Mouse (Mus musculus): Measurements from ENCODE around the gene Gm5269. TPM values are rescaled to one million over a fixed set of nuclear protein-coding genes. Genes with fewer than 3 reads are reported as not detected.
A peak's percentile ranks its signal among the peaks of the same experiment; 100 is the strongest.

Gm5269 gene
- polyA plus RNA-seq, 2 experiments, result 0.25 TPM; not detected in 1

DNA sequence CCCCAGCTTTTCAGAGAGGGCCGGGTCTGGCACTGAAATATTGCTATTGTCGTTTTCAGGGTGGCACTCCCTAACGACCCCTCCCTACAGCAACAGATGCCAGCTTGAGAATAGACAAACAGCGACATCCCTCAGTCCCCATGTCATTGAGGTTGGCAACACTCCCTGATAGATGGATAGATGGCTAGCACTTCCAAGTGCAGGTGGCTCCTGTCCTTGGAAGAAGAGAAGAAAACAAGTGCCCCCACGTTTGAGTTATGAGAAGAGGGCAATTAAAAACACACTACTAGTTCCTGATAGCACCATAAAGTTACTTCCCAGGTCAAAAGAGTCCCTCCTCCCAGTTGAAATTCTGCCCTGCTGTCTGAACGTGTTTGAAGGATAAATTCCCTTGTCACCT, 8.0 kb downstream of the Gm5269 start:
- ATAC-seq (ENCODE audit: insufficient read depth), result no peak

DNA sequence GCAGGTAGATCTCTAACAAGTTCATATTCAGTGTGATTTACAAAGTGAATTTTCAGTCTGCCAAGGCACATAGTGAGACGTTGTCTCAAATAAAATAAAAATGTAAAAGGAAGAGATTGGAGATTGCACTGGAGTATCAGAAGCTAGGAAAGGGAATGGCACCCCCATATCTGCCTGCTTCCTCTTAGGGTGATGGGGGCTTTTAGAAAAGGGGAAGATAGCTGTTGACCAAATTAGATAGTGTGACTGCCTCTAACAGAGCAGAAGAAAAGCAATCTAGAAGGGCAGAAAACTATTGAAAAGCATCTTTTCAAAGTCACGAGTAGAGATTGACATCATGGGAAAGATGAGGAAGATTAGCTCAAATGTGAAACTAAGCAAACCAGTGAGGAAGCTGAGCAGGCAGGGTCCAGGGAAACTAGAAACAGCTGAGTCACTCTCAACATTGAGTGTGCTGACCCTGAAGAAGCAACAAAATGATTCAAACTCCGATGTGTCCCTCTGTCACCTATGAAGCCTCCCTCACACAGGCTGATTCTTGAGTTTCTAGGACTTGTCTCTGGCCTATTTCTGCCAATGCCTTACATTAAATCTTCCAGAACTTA, 8.7 kb downstream of the Gm5269 start:
- Histone ChIP-seq H3K36me3 (replicated peaks; ENCODE audit: control insufficient read depth, insufficient read depth, low read depth) (no peaks in the 10 kb centered on the region), H3K4me3 (ENCODE audit: insufficient read depth in 1 of 2, low read depth in 2 of 2, low read length in 2 of 2) (no peak overlapping the region), H3K9me3 (ENCODE audit: control insufficient read depth, low read length) (no peaks in the 10 kb centered on the region), H3K4me2 (ENCODE audit: low read depth) (no peak overlapping the region), H3K4me1 (replicated peaks; ENCODE audit: control insufficient read depth in 2 of 2, insufficient read depth in 2 of 2, low read length in 1 of 2) (0 out of 4 replicates have a peak, but pooled peaks cover 0 to 4% of the 10 kb centered on the region in 2 experiments), H3K27ac (no peak overlapping the region), H3K27me3 (ENCODE audit: control insufficient read depth, insufficient read depth, low read length) (no peaks in the 10 kb centered on the region), H3K9ac (replicated peaks) (no peak overlapping the region)
- TF ChIP-seq CTCF (IDR thresholded peaks at IDR 0.05; ENCODE audit: low read depth) (no peak), EP300 (IDR thresholded peaks at IDR 0.05; ENCODE audit: low read depth) (no peak)
- no peak for DNase-seq (ENCODE audit: low read depth in 3 of 3, low spot score in 3 of 3)
- ATAC-seq (ENCODE audit: insufficient read depth), result no peak
- 30% methylated on average over 3 of the region's 3 CpGs for WGBS (ENCODE audit: insufficient replicate concordance)

More for the DNA sequence above, 8.0 kb downstream of the Gm5269 start:
- no peaks in the 10 kb centered on the region for H3K36me3 ChIP-seq (replicated peaks; ENCODE audit: control insufficient read depth, insufficient read depth, low read depth)
- WGBS (ENCODE audit: insufficient replicate concordance), result 51% methylated on average over 6 of the region's 6 CpGs
- TF ChIP-seq CTCF (IDR thresholded peaks at IDR 0.05; ENCODE audit: low read depth) (no peak), EP300 (IDR thresholded peaks at IDR 0.05; ENCODE audit: low read depth) (no peak)
- no peak for DNase-seq (ENCODE audit: low read depth in 3 of 3, low spot score in 3 of 3)
- H3K4me1 ChIP-seq (replicated peaks; ENCODE audit: control insufficient read depth in 2 of 2, insufficient read depth in 2 of 2, low read length in 1 of 2), result 0 out of 4 replicates have a peak, but pooled peaks cover 0 to 4% of the 10 kb centered on the region in 2 experiments
- H3K4me3 ChIP-seq (ENCODE audit: insufficient read depth in 1 of 2, low read depth in 2 of 2, low read length in 2 of 2), result no peak overlapping the region
- H3K9me3 ChIP-seq (ENCODE audit: control insufficient read depth, low read length), result no peaks in the 10 kb centered on the region
- H3K27ac ChIP-seq, result no peak overlapping the region
- H3K27me3 ChIP-seq (ENCODE audit: control insufficient read depth, insufficient read depth, low read length), result no peaks in the 10 kb centered on the region
- H3K9ac ChIP-seq (replicated peaks), result no peak overlapping the region
- H3K4me2 ChIP-seq (ENCODE audit: low read depth), result no peak overlapping the region

DNA sequence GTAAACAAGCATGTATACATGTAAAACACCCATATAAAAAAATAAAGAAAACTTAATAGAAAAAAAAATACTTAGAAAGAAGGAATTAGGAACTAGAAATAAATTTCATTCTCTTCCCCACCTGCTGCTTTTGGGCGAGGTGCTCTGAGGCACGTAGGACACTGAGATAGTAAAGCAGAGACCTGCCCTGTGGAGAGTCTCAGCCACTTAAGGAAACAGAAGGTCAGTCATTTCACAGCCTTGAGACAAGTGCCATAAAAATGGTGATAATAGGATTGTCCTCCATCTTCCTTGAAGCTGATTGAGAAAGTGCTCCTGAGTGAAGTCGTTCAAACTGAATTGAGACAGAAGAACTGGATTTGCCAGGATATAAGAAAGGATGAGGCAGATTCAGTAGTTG, 12.6 kb downstream of the Gm5269 start:
- Histone ChIP-seq H3K9ac (replicated peaks) (no peak overlapping the region), H3K9me3 (ENCODE audit: control insufficient read depth, low read length) (no peaks in the 10 kb centered on the region), H3K27me3 (ENCODE audit: control insufficient read depth, insufficient read depth, low read length) (no peaks in the 10 kb centered on the region), H3K27ac (no peak overlapping the region), H3K4me1 (replicated peaks; ENCODE audit: control insufficient read depth in 2 of 2, insufficient read depth in 2 of 2, low read length in 1 of 2) (peaks cover 23 to 31% of the 10 kb centered on the region in 2 experiments), H3K36me3 (replicated peaks; ENCODE audit: control insufficient read depth, insufficient read depth, low read depth) (no peaks in the 10 kb centered on the region), H3K4me3 (ENCODE audit: insufficient read depth in 1 of 2, low read depth in 2 of 2, low read length in 2 of 2) (no peak overlapping the region), H3K4me2 (ENCODE audit: low read depth) (no peak overlapping the region)
- DNase-seq (ENCODE audit: low read depth in 3 of 3, low spot score in 3 of 3) (no peak), ATAC-seq (ENCODE audit: insufficient read depth) (no peak)
- 72% methylated on average over 3 of the region's 3 CpGs for WGBS (ENCODE audit: insufficient replicate concordance)
- TF ChIP-seq CTCF (IDR thresholded peaks at IDR 0.05; ENCODE audit: low read depth) (no peak), EP300 (IDR thresholded peaks at IDR 0.05; ENCODE audit: low read depth) (no peak)

DNA sequence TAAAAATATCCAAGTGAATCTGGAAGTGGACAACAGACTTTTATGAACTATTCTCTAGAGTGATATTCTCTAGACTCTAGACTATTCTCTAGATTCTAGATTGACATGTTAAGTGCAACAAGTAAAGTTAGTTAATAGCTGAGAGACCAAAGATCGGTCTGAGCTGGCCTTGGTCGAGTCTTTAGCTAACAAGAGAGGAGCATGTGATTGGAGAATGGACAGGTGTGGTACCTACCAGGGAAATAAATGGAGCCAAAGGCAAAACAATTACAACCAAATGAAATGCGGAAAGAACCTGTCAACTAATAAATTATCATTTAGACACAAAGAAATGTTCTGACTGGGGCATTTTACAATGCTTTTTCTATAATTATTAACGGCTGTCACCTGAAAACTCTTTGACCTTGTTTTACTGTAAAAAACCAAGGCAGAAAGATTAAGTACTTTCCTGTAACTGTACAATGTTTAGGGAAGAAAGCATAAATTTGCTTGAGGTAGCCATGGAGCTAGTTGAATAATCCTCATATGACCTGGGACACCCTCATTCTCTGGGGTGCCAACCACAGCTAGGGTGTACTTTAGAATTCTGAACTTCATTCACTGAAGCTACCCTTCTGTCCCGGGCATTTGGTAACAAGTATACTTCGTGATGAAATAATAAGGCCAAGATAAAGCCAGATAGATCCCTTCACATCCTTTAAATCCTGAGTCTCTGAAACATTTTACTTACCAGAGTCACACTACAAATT, 13.4 kb downstream of the Gm5269 start:
- H3K4me3 ChIP-seq (ENCODE audit: insufficient read depth in 1 of 2, low read depth in 2 of 2, low read length in 2 of 2), result no peak overlapping the region
- no peaks in the 10 kb centered on the region for H3K27me3 ChIP-seq (ENCODE audit: control insufficient read depth, insufficient read depth, low read length)
- TF ChIP-seq CTCF (IDR thresholded peaks at IDR 0.05; ENCODE audit: low read depth) (no peak), EP300 (IDR thresholded peaks at IDR 0.05; ENCODE audit: low read depth) (no peak)
- no peaks in the 10 kb centered on the region for H3K9me3 ChIP-seq (ENCODE audit: control insufficient read depth, low read length)
- no peak overlapping the region for H3K9ac ChIP-seq (replicated peaks)
- WGBS (ENCODE audit: insufficient replicate concordance), result 76% methylated on average over 6 of the region's 6 CpGs
- H3K27ac ChIP-seq, result no peak overlapping the region
- ATAC-seq (ENCODE audit: insufficient read depth), result no peak
- peaks cover 23 to 37% of the 10 kb centered on the region in 2 experiments for H3K4me1 ChIP-seq (replicated peaks; ENCODE audit: control insufficient read depth in 2 of 2, insufficient read depth in 2 of 2, low read length in 1 of 2)
- H3K36me3 ChIP-seq (replicated peaks; ENCODE audit: control insufficient read depth, insufficient read depth, low read depth), result no peaks in the 10 kb centered on the region
- H3K4me2 ChIP-seq (ENCODE audit: low read depth), result no peak overlapping the region
- DNase-seq (ENCODE audit: low read depth in 3 of 3, low spot score in 3 of 3), result no peak

DNA sequence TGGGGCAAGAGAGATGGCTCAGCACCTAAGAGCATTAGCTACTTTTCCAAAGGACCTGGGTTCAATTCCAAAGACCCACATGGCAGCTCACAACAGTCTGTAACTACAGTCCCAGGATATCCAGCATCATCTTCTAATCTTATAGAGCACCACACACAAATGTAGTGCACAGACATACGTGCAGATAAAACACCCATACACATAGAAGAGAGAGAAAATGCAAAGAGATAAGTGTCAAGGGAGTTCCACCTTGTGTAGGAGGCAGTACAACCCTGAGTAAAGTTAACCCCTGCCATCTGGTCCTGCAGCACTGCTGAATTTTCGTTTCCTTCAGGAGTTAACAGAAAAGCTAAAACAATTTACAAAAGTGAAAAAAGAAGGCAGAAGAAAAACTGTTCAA, 14.4 kb downstream of the Gm5269 start:
- H3K4me2 ChIP-seq (ENCODE audit: low read depth), result peak overlapping the region; percentile 22
- H3K9me3 ChIP-seq (ENCODE audit: control insufficient read depth, low read length), result no peaks in the 10 kb centered on the region
- DNase-seq (ENCODE audit: low read depth in 3 of 3, low spot score in 3 of 3) (peak in 2 of 3 experiments; percentile 35 to 44), ATAC-seq (ENCODE audit: insufficient read depth) (peak; percentile 85)
- peaks cover 23 to 37% of the 10 kb centered on the region in 2 experiments for H3K4me1 ChIP-seq (replicated peaks; ENCODE audit: control insufficient read depth in 2 of 2, insufficient read depth in 2 of 2, low read length in 1 of 2)
- 27% methylated on average over 2 of the region's 2 CpGs for WGBS (ENCODE audit: insufficient replicate concordance)
- H3K27me3 ChIP-seq (ENCODE audit: control insufficient read depth, insufficient read depth, low read length), result no peaks in the 10 kb centered on the region
- TF ChIP-seq EP300 (IDR thresholded peaks at IDR 0.05; ENCODE audit: low read depth) (peak; percentile 68), CTCF (IDR thresholded peaks at IDR 0.05; ENCODE audit: low read depth) (no peak)
- H3K4me3 ChIP-seq (ENCODE audit: insufficient read depth in 1 of 2, low read depth in 2 of 2, low read length in 2 of 2), result no peak overlapping the region
- H3K27ac ChIP-seq, result peak overlapping the region; percentile 33; the same call in 1 of the 2 replicates
- H3K9ac ChIP-seq (replicated peaks), result 0 out of 2 replicates have a peak overlapping the region, but pooled peaks have one; percentile 23
- no peaks in the 10 kb centered on the region for H3K36me3 ChIP-seq (replicated peaks; ENCODE audit: control insufficient read depth, insufficient read depth, low read depth)

All from liver, embryonic 14.5 days (tissue).